Mouse (Mus musculus) liver, embryonic 15.5 days (tissue): ENCODE data around the gene Eif4a1. TPM values are rescaled to one million over a fixed set of nuclear protein-coding genes. Genes with fewer than 3 reads are reported as not detected.

Source experiments
- ATAC-seq: fragments of 200-750 bp; cut with Nextera tagmentation; 2 replicates; pipeline ENCODE4 v1.8.0; 2017; ENCODE audit warnings: moderate number of reproducible peaks, mild to moderate bottlenecking, moderate library complexity; ENCODE audit not compliant: insufficient read depth
- H3K27ac ChIP-seq: fragments of 300-500 bp; sonication (generic); replicated peaks from 2 replicates; pipeline ENCODE4 v1.5.1; 2015; ENCODE audit warnings: mild to moderate bottlenecking, inconsistent platforms
- H3K27me3 ChIP-seq: fragments of 300-500 bp; sonication (generic); 2 replicates; pipeline ENCODE4 v1.6.1; 2015; ENCODE audit warnings: mild to moderate bottlenecking, inconsistent platforms
- H3K36me3 ChIP-seq: fragments of 300-500 bp; sonication (generic); replicated peaks from 2 replicates; pipeline ENCODE4 v1.6.1; 2015; ENCODE audit warnings: moderate library complexity, mild to moderate bottlenecking, inconsistent platforms
- H3K4me1 ChIP-seq: fragments of 300-500 bp; sonication (generic); replicated peaks from 2 replicates; pipeline ENCODE4 v1.6.1; 2015; ENCODE audit warnings: inconsistent platforms
- H3K4me2 ChIP-seq: fragments of 300-500 bp; sonication (generic); 2 replicates; pipeline ENCODE4 v1.6.1; 2015; ENCODE audit warnings: moderate library complexity, mild to moderate bottlenecking, inconsistent platforms
- H3K4me3 ChIP-seq: fragments of 300-500 bp; sonication (generic); replicated peaks from 2 replicates; pipeline ENCODE4 v1.5.1; 2015; ENCODE audit warnings: mild to moderate bottlenecking, inconsistent platforms
- H3K9ac ChIP-seq: fragments of 300-500 bp; sonication (generic); 2 replicates; pipeline ENCODE4 v1.6.1; 2015; ENCODE audit warnings: moderate library complexity, mild to moderate bottlenecking, inconsistent platforms
- H3K9me3 ChIP-seq: fragments of 300-500 bp; sonication (generic); replicated peaks from 2 replicates; pipeline ENCODE4 v1.6.1; 2016; ENCODE audit warnings: inconsistent platforms
- WGBS: fragments of 180-500 bp; shearing (Covaris S2); methylation state at CpG from one replicate; pipeline ENCODE4 v1.1.7; 2015; ENCODE audit warnings: mixed read lengths; ENCODE audit not compliant: insufficient replicate concordance; 5-methylcytosine and 5-hydroxymethylcytosine counted together
- polyA plus RNA-seq: library from polyadenylated mRNA; unstranded; fragments of >200 nt; fragmentation: Nextera tagmentation; extraction: Ambion mirVana; gene quantifications from 2 replicates; pipeline ENCODE4 v1.2.1, GENCODE M21; 2015

Gene Eif4a1
- polyA plus RNA-seq, 1 experiment from 2014 or later, result 232 TPM

GRCm38 (mm10) chr11:69670786-69671725 is 1.2 kb downstream of the Eif4a1 start:
- Histone ChIP-seq H3K4me2 (peak overlapping the region; percentile 79), H3K4me1 (peaks cover 50% of the 10 kb centered on the region), H3K9me3 (no peaks in the 10 kb centered on the region), H3K27me3 (no peaks in the 10 kb centered on the region), H3K9ac (peak overlapping the region; percentile 92), H3K36me3 (peaks cover 84% of the 10 kb centered on the region), H3K27ac (peak overlapping the region; percentile 96), H3K4me3 (peak overlapping the region; percentile 90)
- under 1% methylated on average over 61 of the region's 61 CpGs for WGBS
- peak; percentile 58 for ATAC-seq

GRCm38 (mm10) chr11:69666665-69667005 is 5.6 kb downstream of the Eif4a1 start:
- no peak overlapping the region for H3K9ac ChIP-seq
- WGBS, result 79% methylated on average over 3 of the region's 3 CpGs
- H3K4me2 ChIP-seq, result no peak overlapping the region
- H3K27me3 ChIP-seq, result no peaks in the 10 kb centered on the region
- H3K4me1 ChIP-seq, result peaks cover 59% of the 10 kb centered on the region
- peaks cover 71% of the 10 kb centered on the region for H3K36me3 ChIP-seq
- no peak for ATAC-seq
- H3K9me3 ChIP-seq, result no peaks in the 10 kb centered on the region
- no peak overlapping the region for H3K4me3 ChIP-seq
- peak overlapping the region; percentile 48; the same call in 1 of the 2 replicates for H3K27ac ChIP-seq

DNA sequence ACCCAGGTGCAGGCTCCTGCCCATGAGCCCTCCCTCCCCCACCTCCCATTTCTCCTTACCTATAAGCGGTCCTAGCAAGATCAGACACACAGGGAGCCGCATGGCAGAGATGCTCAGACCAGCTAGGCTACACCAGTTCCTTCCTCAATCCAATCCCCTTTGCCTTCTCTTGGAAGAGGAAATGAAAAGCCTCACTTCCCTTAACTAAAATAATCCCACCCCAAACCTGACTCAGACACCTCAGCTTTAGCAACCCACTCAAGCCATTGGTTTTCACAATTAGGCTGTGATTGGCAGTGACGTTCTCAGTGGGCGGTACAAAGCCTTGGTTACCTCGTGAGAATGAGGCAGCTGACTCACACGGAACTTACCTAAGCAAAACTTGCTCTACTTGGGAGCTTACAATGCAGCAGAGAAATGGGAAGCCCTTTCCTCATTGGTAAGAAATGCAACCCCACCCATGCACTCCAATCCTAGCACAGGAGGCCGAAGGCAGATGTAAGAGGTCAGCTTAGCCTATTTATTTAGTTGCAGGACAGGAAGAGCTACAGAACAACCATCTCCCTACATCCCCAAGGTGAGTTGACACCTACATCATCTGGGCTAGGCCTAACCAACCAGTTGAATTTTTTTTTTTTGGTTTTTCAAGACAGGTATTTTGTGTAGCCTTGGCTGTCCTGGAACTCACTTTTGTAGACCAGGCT is 6.1 kb downstream of the Eif4a1 start, which contains the start of gene Cd68:
Gene Cd68 (minus strand): TSS at position 193 of the 704 bp plus-strand sequence.
- H3K9ac ChIP-seq, result no peak within 1 kb of the TSS
- no peaks in the 10 kb centered on the region for H3K9me3 ChIP-seq
- peak within 1 kb of the TSS; percentile 9; the same call in 1 of the 2 replicates for H3K4me3 ChIP-seq
- H3K27ac ChIP-seq, result peak within 1 kb of the TSS; percentile 48
- H3K4me2 ChIP-seq, result peak within 1 kb of the TSS; percentile 8; the same call in 1 of the 2 replicates
- ATAC-seq, result no peak
- peaks cover 62% of the 10 kb centered on the region for H3K4me1 ChIP-seq
- H3K27me3 ChIP-seq, result no peaks in the 10 kb centered on the region
- WGBS, result 20% methylated on average over 7 of the region's 7 CpGs
- H3K36me3 ChIP-seq, result peaks cover 71% of the 10 kb centered on the region

DNA sequence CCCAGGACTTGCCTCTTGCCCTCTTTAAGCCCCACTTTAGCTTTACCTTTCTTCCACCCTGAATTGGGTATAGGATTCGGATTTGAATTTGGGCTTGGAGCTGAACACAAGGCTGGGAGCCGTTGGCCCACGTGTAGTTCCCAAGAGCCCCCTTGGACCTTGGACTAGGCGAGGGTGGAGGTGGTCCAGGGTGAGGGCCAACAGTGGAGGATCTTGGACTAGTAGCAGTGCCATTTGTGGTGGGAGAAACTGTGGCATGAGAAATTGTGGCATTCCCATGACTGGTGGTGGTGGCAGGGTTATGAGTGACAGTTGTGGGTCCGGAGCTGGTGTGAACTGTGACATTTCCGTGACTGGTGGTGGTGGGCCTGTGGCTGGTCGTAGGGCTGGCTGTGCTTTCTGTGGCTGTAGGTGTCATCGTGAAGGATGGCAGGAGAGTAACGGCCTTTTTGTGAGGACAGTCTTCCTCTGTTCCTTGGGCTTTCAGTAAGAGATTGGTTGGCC is 6.7 kb downstream of the Eif4a1 start:
- peak overlapping the region; percentile 8; the same call in 1 of the 2 replicates for H3K4me2 ChIP-seq
- peaks cover 67% of the 10 kb centered on the region for H3K36me3 ChIP-seq
- H3K9ac ChIP-seq, result no peak overlapping the region
- no peak for ATAC-seq
- peak overlapping the region; percentile 48 for H3K27ac ChIP-seq
- no peaks in the 10 kb centered on the region for H3K27me3 ChIP-seq
- WGBS, result 68% methylated on average over 9 of the region's 9 CpGs
- peak overlapping the region; percentile 9; the same call in 1 of the 2 replicates for H3K4me3 ChIP-seq
- H3K9me3 ChIP-seq, result no peaks in the 10 kb centered on the region
- peaks cover 62% of the 10 kb centered on the region for H3K4me1 ChIP-seq

GRCm38 (mm10) chr11:69664841-69665240 is 7.4 kb downstream of the Eif4a1 start:
- Histone ChIP-seq H3K9me3 (no peaks in the 10 kb centered on the region), H3K4me2 (no peak overlapping the region), H3K27ac (peak overlapping the region; percentile 94), H3K27me3 (no peaks in the 10 kb centered on the region), H3K4me1 (peaks cover 60% of the 10 kb centered on the region), H3K36me3 (peaks cover 67% of the 10 kb centered on the region), H3K4me3 (no peak overlapping the region), H3K9ac (no peak overlapping the region)
- WGBS, result 83% methylated on average over 7 of the region's 7 CpGs
- no peak for ATAC-seq

GRCm38 (mm10) chr11:69663795-69664194 is 8.4 kb downstream of the Eif4a1 start:
- H3K27ac ChIP-seq, result peak overlapping the region; percentile 94

GRCm38 (mm10) chr11:69662967-69663671 is 9.1 kb downstream of the Eif4a1 start:
- ATAC-seq, result no peak
- peak overlapping the region; percentile 70 for H3K4me3 ChIP-seq
- no peaks in the 10 kb centered on the region for H3K27me3 ChIP-seq
- H3K27ac ChIP-seq, result peak overlapping the region; percentile 94
- H3K4me2 ChIP-seq, result peak overlapping the region; percentile 81
- H3K36me3 ChIP-seq, result peaks cover 64% of the 10 kb centered on the region
- WGBS, result 64% methylated on average over 13 of the region's 13 CpGs
- no peaks in the 10 kb centered on the region for H3K9me3 ChIP-seq
- H3K9ac ChIP-seq, result peak overlapping the region; percentile 61
- H3K4me1 ChIP-seq, result peaks cover 48% of the 10 kb centered on the region

More at GRCm38 (mm10) chr11:69663795-69664194, 8.4 kb downstream of the Eif4a1 start:
- Histone ChIP-seq H3K4me3 (no peak overlapping the region), H3K9ac (no peak overlapping the region), H3K9me3 (no peaks in the 10 kb centered on the region), H3K36me3 (peaks cover 64% of the 10 kb centered on the region), H3K4me2 (peak overlapping the region; percentile 81), H3K4me1 (peaks cover 49% of the 10 kb centered on the region), H3K27me3 (no peaks in the 10 kb centered on the region)
- 59% methylated on average over 6 of the region's 6 CpGs for WGBS
- ATAC-seq, result no peak

DNA sequence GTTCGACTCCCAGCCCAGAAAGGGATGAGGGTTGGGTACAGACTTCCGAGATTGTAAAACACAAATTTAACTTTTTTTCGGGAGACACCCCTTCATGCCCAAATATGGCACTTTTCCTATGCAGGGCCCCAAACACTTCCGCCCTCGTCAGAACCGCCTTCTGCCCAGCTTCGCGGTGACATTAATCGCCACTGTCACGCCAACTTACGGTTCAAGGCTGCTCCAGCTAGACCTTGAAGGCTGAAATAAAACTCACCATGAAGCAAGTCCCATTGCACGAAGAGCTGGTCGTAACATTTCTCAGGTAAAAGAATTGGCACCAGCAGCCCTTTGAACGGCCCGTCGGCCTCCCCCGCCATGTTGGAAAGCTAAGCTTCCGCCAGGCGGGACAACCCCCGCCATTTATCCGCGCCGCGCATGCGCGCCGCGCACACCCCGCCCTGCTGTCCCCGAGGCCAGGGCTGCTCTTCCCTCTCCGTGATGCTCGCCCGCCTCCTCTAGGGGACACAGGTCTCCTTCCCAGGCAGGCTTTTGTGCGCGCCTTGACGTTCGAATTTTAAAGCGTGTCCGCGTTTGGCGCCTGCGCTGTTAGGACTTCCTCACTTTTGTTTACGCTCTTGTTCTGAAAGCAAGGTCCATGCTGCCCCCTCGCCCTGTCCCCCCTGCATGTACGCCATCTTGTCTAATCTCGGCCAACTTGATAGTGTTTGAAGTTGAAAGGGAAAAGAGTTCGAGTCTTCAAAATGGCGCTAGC is 9.8 kb downstream of the Eif4a1 start, which contains the start of gene Mpdu1:
Gene Mpdu1 (minus strand): TSS at position 430 of the 754 bp plus-strand sequence.
- under 1% methylated on average over 48 of the region's 48 CpGs for WGBS
- peak within 1 kb of the TSS; percentile 81 for H3K4me2 ChIP-seq
- no peaks in the 10 kb centered on the region for H3K9me3 ChIP-seq
- peak within 1 kb of the TSS; percentile 94 for H3K27ac ChIP-seq
- peaks cover 49% of the 10 kb centered on the region for H3K4me1 ChIP-seq
- ATAC-seq, result peak; percentile 93
- peak within 1 kb of the TSS; percentile 70 for H3K4me3 ChIP-seq
- H3K9ac ChIP-seq, result peak within 1 kb of the TSS; percentile 61
- H3K36me3 ChIP-seq, result peaks cover 64% of the 10 kb centered on the region
- H3K27me3 ChIP-seq, result no peaks in the 10 kb centered on the region

DNA sequence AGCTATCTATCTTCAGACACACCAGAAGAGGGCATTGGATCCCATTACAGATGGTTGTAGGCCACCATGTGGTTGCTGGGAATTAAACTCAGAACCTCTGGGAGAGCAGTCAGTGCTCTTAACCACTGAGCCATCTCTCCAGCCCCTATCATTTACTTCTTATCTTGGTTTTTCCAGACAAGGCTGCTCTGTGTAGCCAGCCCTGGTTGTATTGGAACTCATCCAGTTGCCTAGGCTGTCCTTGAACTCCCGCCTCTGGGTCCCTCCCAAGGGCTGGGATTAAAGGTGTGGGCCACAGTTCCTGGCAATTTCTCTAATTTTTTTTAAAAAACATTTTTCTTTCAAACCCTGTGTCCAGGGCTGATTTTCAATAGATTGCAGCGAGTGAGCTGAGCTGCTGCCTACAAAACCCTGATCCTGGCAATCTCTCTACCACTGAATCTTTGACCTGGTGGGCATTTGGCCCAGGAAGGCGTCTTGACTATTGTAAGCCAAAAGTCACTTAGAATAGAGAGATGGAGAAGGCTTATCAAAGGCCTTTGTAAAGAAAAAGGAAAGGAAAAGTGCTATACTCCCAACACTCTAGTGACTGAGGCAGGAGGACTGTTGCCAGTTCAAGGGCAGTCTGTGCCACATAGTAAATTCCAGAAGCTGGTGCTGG is 10.9 kb downstream of the Eif4a1 start:
- peak overlapping the region; percentile 94 for H3K27ac ChIP-seq
- peak overlapping the region; percentile 61 for H3K9ac ChIP-seq
- H3K4me2 ChIP-seq, result peak overlapping the region; percentile 81
- peaks cover 57% of the 10 kb centered on the region for H3K4me1 ChIP-seq
- WGBS, result 46% methylated on average over 3 of the region's 3 CpGs
- peak overlapping the region; percentile 70 for H3K4me3 ChIP-seq
- no peaks in the 10 kb centered on the region for H3K9me3 ChIP-seq
- no peak for ATAC-seq
- peaks cover 64% of the 10 kb centered on the region for H3K36me3 ChIP-seq
- no peaks in the 10 kb centered on the region for H3K27me3 ChIP-seq
